Mouse (Mus musculus): ENCODE measurements around the gene Golm1.
A peak's percentile ranks its signal among the peaks of the same experiment; 100 is the strongest.
"Not testable (repeated sequence)": the region's sequence is repeated elsewhere in the genome, so short reads cannot be mapped to it uniquely, and the experiment has no call there.

Golm1 gene

DNA sequence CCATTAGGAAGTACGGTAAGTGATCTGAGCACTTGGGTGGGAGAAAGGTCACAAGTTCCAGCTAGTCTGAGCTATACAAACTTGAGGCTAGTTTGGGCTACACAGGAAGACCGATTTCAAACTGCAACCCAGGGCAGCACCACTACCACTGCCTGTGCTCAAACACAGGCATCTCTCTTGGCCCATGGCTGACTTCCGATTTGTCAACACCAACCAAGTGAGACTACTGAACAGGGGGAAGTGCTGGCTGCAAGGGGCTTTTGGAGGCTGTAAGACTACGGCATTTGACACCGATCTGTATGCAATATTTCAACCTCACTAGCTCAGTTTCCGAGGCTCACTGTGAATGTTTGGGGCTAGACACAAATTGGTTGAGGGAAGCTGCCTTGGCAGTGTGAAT, 28.1 kb downstream of the Golm1 start:
- DNase-seq (ENCODE audit: low read depth), result no peak

DNA sequence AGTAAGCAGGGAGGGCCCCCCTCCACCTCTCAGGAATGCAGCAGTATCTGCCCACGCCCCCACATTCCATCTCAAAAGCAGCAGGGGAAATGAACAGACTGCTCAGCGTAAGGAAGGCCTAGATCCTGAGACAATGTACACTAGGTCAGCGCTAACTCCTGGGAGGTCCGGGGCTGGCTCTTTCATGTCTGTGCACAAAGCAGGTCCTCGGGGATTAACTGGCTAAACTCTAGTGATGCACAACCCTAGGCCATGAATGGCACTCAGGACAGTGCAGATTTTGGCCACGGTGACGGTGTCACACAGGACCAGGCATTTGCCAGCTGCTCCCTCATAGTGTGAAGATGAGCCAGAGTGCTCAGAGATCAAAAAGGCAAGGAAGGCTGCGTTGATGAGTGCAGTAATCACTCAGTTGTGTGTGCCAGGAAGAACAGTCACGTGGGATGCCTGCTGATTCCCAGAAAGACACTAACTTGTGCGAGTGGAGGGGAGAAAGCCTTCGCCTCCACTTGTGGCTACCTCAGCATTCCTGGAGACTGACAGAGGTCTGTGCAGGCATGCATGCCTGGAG, 28.9 kb downstream of the Golm1 start:
- DNase-seq (ENCODE audit: low read depth), result peak; percentile 62

DNA sequence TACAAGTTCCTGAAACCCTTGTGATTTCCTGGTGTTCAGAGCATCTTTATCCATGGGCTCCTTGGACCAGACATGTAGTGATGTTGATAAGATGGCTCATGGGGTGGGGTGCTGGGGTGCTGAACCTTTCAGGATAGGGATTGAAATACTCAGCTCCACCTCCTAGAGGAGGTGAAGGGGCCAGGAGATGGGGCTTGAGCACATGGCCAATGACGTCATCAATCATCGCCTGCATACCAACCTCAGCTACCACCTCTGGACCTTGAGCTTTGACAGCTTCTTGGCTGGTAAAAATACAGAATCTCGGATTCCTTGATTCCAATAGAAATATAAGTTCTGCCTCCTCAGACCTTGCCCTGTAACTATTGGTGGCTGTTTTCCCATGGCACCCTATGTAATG, 30.1 kb downstream of the Golm1 start:
- DNase-seq (ENCODE audit: low read depth), result no peak

DNA sequence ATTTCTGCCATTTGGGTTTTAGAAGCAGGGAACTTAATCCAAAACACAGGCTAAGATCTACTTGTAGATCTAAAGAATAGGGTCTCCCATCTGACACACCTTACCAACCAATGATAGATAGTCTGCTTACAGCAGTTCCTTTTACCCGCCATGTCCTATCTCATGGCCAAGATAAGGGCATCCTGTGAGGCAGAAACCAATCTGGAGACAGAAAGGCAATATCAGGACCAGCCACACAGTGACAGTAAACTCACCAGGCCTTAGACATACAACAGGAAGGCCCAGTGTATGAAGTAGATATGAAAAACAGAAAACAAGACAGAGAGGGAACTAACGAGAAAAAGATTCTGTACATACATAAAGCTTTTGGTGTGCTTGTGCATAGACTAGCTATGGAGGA, 32.8 kb downstream of the Golm1 start:
- no peak for DNase-seq (ENCODE audit: low read depth)

DNA sequence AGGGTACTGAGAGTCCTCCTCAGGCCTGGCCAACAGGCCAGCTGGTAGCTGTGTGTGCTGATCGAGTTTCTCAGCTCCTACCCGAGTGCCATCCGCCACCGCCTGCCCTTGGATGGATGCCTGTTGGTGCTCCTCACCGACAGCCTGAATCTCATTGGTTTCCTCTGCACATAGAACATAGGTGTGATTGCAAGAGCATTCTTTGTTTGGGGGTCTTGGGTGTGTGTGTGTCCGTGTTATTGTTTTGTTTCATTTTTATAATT, 35.5 kb downstream of the Golm1 start:
- no peak for DNase-seq (ENCODE audit: low read depth)

DNA sequence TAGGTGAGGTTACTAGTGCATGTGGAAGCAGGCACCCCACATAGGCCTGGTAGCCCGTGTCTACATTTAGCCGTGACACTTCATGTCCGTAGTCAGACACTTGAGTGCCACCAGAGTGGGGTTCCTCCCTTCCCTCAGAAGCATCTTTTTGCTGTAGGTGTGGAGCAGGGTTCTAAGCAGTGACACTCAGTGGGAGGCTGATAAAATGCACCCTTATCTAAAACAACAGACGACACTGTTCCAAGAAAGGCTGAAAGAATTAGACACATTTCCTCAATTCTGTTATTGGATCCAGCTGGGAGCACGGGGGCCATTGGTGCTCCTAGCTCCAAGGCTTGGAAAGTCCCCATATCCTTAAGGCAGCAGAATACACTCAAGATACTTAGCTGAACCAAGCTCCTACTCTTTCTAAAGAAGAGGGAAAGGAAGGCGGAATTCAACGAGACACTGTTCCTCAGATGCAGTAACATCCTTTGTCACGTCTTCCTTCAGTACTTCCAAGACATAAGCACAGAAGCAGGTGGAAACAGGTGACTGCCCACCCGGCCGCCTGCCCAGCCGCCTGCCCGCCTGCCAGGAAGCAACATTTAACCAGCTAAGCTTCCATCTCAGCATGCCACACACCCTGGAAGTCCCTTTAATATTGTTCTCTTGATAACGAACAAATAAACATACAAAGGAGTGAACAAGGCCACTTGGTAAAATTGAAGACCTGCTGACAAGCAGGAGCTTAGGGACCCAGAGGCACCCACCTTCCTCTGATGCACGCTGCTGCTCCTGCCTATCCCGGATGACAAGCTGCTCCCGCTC, 36.0 kb downstream of the Golm1 start:
- peak; percentile 6 for DNase-seq (ENCODE audit: low read depth)

DNA sequence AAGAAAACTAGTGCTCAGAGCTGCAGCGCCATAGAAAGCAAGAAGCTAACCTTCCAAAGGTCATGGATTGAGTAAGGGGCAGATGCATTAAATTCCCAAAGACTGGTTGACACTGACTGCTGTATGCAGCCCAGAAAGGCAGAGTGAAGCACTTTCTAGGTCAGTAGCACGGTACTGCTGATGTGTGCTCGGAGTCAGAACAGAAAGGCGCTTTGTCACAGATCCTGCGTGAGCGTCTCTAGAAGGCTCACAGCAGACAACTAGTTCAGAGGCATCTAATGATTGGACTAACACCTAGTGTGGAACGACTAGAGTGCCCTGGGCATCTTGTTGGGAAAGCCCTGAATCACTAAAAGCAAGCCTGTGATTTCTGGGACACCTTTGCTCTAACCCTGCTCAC, 37.8 kb downstream of the Golm1 start:
- no peak for DNase-seq (ENCODE audit: low read depth)

DNA sequence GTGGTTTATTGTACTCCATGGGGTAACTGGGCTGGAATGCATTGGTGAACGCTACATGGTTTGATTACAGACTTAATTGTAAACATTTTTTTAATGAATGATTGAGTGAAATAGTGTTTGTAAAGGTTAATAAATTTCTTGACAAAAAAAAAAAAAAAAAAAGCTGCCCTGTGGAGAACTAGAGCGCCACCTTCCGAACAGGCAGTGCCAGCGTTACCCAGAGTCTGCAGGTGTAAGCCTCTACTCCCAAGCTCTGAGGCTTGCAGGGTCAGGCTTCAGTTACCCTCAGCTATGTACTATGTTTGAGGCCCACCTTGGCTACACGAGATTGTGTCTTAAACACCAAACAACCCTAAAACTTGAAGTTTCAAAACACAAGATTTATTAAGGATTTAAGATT, 41.0 kb downstream of the Golm1 start:
- no peak for DNase-seq (ENCODE audit: low read depth)

DNA sequence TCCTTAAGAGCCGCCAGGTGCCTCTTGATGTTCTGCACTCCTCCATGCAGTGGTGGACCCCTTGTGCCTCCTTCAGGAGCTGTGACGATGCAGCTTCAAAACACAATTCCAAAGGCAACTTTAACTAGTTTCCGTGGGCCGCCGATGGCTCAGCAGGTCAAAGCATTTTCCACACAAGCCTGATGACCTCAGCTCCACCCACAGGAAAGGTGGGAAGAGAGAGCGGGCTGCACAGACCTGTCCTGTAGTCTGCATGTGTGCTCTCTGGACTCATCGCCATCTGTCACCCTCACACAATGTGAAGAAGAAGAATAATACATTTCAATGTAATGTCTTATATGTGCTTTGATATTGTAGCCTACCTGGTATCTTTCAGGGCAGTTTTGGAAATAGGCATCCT, 48.9 kb downstream of the Golm1 start:
- DNase-seq (ENCODE audit: low read depth), result no peak

DNA sequence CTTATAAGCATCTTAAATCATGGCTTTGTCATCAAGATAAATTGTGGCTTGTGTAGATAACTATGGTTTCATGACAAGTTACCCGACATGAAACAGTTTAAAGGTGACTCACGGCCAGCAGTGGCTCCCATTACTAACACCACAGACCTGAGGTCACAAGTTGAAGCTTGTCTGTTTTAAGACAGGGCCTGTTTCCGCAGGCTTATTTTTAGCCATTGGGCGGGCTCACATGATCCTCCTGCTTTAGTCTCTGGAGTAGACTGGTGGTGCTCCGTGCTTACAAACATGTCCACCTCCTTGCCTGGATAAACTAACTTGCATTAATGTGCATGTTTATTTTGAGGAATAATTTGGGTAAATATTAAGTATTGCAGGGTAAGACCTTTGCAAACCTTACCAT, 50.7 kb downstream of the Golm1 start:
- DNase-seq (ENCODE audit: low read depth), result peak; percentile 21

DNA sequence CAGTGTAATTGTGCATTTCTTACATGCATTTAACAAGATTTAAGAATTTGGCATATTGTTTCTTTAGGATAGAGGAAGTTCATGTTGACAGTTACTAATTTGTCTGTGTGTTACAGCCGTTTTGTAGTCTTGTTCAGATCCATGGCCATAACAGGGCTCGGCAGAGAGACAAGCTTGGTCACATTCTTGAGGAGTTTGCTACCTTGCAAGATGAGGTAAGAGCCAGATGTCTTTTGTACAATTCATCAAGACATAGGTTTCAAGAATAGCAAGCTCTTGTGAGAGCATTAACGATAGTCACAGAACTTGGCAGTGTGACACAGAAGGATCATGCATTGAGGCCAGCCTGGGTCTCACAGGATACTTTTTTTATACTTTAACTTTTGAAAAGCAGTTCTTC, 51.2 kb downstream of the Golm1 start:
- DNase-seq (ENCODE audit: low read depth), result no peak

DNA sequence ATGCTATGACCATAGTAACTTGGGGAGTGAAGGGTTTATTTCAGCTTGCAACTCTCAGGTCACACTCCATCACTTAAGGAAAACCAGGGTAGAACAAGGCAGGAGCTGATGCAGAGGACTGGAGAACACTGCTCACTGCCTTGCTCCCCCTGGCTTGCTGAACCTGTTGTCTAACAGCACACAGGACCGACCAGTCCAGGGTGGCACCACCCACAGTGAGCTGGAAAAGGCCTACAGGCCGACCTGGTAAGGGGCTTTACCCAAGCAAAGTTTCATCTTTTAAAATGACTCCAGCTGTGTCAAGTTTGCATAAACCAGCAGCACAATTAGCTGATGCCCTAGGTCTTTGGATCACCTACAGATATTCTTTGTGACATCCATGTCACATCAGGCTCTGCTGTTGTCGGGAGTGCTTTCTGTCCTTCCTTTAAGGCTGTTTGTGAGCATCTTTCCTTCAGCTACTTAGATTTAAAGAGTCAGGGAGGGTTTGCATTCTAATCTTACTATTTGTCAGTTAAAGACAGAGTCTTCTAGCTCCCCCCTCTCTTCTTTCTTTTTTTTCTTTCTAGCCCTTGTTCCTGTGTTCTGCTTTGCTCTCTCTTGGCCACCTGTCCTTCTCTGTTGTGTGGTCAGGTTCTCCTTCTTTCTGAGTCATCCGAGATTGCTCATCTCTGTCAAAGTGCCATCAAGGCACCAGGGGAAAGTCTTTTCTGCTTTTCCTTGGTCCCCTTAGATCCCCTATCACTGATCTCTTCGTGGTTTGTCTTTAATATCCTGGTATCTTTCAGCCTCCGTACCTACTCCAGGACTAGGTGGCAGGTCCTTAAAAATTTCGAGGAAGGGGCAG, 53.7 kb downstream of the Golm1 start:
- DNase-seq (ENCODE audit: low read depth), result no peak

DNA sequence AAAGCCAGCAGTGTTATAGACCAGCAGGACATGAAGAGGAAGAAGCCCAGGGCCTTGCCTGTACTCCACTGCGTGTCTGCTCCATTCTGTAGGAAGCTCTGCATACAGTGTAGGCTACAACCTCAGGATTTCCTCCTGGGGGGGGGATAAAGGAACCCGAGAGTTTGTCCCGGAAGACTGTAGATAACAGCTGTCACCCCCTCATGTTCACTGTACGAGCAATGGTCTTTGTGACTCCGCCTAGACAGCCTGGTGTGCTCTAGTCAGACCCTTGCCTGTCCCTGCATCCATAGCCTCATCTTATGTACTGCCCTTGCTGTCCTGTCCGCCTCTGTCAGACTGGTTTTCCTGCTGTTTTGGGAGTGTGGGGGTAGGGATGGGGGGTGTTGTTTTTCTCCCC, 57.1 kb downstream of the Golm1 start:
- DNase-seq (ENCODE audit: low read depth), result no peak

DNA sequence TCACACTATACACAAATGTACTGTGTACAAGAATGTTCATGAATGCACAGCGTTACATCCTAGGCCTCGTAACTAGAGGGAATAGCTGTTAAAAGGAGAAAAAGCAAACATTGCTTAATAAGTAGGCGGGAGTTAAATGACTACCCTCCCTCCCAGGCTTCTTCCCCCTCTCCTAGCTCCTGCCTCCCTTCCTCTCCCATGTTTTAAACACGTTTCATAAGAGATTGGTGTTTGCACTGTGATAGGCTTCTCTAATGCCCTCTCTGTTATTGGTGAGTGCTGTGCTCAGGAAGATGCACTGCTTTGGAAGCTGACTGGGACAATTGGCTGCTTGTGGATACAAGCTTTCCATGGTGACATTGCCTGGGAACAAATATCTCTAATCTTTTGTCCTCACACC, 60.1 kb downstream of the Golm1 start:
- DNase-seq (ENCODE audit: low read depth), result no peak

DNA sequence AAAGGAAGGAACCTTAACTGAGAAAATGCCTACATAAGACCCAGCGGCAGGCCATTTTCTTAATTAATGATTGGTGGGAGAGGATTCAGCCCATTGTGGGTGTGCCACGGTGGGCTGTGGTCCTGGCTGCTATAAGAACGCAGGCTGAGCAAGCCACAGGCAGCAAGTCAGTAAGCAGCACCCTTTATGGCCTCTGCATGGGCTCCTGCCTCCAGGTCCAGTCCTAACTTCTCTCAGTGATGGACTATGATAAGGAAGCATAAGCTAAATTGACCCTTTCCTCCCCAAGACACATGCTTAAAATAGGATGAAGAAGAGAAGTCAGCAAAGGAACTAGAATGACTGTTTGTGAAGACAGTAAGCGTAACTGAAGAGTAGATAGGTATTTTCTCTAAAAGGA, 60.5 kb downstream of the Golm1 start:
- no peak for DNase-seq (ENCODE audit: low read depth)

DNA sequence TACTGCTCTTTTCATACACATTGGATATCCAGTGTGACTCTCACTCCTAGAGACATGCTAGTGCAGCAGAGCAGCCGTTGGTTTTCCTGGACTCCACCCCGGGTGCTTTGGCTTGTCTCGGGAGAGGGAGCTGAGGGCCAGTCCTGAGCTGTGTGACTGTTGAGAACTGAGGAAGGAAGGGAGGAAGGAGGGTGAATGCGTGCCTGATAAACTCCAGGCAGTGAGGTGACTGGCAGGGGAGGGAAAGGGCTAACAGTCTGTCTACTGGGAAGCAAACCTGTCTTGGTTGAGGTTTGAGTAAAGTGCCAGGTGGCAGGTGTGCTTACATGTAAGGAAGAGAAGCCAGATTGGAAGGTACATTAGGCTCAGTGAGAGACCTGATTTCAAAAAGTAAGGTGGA, 61.7 kb downstream of the Golm1 start:
- DNase-seq (ENCODE audit: low read depth), result no peak

DNA sequence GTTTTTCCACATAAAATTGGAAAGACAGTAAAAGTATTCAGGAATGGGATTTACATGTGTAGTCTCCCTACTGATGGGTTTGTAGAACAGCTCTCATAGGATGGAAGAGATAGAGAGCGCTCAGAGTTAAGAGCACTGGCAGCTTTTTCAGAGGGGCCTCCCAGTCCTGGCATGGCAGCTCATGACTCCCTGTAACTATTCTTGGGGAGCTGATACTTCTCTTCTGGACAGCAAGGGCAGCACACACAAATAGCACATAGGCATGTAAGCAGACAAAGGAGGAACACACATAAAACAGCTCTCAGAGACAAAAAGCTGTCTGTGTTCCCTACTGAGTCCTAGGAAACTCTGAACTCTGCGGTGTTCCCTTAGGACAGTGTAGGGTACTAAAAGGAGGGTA, 65.2 kb downstream of the Golm1 start:
- DNase-seq (ENCODE audit: low read depth), result no peak

DNA sequence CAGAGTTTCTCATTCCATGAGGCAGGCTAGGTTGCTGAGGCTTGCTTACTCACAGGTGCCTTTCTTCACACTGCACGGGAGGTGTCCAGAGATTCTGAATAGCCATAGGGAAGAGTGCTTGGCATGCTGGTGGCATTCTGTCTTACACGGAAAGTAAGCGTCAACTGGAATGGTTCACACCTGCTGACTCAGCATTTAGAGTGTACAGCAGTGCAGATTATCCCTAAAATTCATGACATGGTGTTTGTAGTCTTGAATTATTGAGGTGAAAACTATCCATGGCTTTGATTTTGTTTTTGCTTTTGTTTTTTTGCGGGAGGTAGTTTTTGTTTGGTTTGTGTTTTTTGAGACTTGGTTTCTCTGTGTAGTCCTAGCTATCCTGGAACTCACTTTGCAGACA, 65.7 kb downstream of the Golm1 start:
- DNase-seq (ENCODE audit: low read depth), result no peak

DNA sequence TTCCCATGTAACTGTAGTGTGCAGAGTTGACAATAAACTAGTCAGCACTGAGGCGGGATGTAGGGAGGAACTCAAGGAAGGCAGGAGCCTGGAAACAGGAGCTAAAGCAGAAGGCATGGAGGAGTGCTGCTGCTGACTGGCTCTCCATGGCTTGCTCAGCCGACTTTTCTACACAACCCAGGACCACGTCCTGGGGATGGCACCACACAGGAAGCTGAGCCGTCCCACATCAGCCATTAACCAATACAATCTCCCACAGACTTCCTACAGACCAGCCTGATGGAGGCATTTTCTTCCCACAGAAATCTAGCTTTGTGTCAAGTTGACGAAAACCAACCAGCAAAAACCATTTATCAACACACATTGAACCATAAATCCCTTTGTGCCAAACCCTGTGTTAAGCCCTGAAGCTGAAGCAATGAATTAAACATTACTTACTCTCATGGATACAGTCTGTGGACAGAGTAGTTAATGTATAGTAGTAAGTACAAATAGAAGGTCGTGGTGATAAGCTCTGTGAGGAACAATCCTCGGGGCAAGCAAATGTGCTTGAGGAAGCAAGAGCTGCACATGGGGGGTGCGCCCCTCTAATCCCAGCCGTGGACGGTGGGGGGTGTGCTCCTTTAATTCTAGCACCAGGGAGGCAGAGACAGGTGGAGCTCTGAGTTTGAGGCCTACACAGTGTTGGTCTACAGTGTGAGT, 70.2 kb downstream of the Golm1 start:
- DNase-seq (ENCODE audit: low read depth), result no peak

DNA sequence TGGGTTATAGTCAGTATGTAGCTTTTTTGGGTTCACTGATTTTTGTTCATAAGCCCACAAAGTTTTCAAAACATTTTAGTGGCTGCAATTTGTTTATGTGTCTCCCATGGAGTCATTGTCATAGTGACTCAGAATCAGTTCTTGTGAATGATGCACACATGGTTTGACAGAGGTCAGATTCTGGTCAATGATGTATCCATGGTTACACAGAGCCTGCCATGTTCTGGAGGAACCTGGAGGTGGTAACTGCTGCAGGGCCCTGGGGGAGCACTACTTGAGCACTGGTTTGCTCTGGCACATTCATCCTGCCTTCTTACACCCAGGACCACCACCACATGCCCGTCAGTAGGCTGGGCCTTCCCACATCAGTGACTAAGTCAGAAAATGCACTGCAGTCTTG, 71.1 kb downstream of the Golm1 start:
- DNase-seq (ENCODE audit: low read depth), result peak; percentile 28

DNA sequence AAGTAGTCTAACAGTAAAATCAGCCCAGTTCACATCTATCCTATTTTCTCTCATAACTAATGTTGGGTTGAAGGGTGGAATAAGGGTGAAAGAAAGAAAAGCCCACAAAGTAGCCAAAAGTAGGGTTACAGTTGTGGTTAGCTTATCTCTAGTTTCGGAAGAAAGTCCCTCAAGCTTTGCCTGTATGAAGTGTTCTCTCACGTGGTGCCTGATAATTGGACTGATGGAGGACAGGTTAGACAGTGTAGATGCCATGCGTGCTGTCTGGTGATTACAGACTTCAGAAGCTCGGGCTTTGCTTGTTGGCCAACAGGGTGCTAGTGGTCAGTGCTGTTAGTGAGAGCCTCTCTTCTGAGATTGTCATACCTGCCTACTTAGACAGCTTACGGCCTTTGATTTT, 72.5 kb downstream of the Golm1 start:
- no peak for DNase-seq (ENCODE audit: low read depth)

DNA sequence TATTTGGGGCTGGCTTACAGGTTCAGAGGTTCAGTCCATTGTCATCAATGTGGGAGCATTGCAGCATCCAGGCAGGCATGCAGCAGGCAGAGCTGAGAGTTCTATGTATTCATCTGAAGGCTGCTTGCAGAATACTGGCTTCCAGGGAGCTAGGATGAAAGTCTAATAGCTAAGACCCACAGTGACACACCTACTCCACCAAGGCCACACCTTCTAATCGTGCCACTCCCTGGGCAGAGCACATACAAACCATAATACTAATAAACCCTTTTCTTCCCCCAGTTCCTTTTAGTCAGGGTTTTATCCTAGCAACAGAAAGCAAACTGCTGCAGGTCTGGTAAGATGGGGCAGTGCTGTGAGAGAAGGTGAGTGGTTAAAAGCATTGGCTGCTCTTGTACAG, 83.0 kb downstream of the Golm1 start:
- DNase-seq (ENCODE audit: low read depth), result no peak

DNA sequence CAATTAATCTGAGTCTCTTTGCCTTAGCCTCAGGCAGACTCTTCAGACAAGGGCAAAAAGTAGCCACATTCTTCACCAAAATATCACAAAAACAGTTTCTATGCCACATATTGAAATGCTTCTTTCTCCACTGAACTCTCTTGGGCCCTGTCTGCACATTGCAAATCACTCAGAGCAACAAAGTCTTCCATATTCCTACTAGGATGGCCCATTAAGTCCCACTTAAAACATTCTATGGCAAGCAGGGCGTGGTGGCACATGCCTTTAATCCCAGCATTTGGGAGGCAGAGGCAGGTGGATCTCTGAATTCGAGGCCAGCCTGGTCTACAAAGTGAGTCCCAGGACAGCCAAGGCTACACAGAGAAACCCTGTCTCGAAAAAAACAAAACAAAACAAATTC, 83.6 kb downstream of the Golm1 start:
- not testable (repeated sequence) for DNase-seq (ENCODE audit: low read depth)

Data from NIH3T3 (cell line).